Mouse (Mus musculus) gastrocnemius, postnatal 36 days (tissue): Measurements from ENCODE around the gene Zmynd8. TPM values are rescaled to one million over a fixed set of nuclear protein-coding genes. Genes with fewer than 3 reads are reported as not detected.
A peak's percentile ranks its signal among the peaks of the same experiment; 100 is the strongest.

Experiments used
- DNase-seq, 2 experiments: peaks; one replicate each; pipeline ENCODE4 v3.0.0; 2022
- intact Hi-C: fragments of 180-260 bp; cut with DNase I; formaldehyde crosslinking; loops from one replicate; pipeline ENCODE4 v1.15.1; 2025
- microRNA-seq, 2 experiments: library from miRNA; unstranded; fragments of <30 nt; microRNA quantifications; one replicate each; pipeline ENCODE4 v1.2.0; 2021
- total RNA-seq, 2 experiments: library from RNA; stranded (reverse); gene quantifications; 2 replicates each; pipeline ENCODE4 v1.2.3; 2021

Gene Zmynd8
- total RNA-seq, 2 experiments from 2014 or later = 12.7 to 17.3 TPM

- peak; percentile 49 to 57 for DNase-seq
- intact Hi-C loops = no loop called here
These were observed 119.9 kb downstream of the Zmynd8 start for GRCm38 (mm10) chr2:165778927-165779326.

- DNase-seq = no peak
- intact Hi-C loops = no loop called here
These were observed 129.4 kb downstream of the Zmynd8 start for GRCm38 (mm10) chr2:165769375-165769948.

GRCm38 (mm10) chr2:165768805-165769358 lies 129.9 kb downstream of the Zmynd8 start:
- intact Hi-C loops = no loop called here
- DNase-seq = no peak

GRCm38 (mm10) chr2:165759421-165759985 lies 139.3 kb downstream of the Zmynd8 start:
- DNase-seq = no peak
- intact Hi-C loops = no loop called here

- intact Hi-C loops = no loop called here
- DNase-seq = no peak
These were observed 140.3 kb downstream of the Zmynd8 start for GRCm38 (mm10) chr2:165758534-165758933.

- no peak for DNase-seq
- intact Hi-C loops = no loop called here
These were observed 141.0 kb downstream of the Zmynd8 start for GRCm38 (mm10) chr2:165757799-165758198.

GRCm38 (mm10) chr2:165752704-165753103 lies 146.1 kb downstream of the Zmynd8 start:
- DNase-seq = no peak
- intact Hi-C loops = no loop called here

- no peak for DNase-seq
These were observed 147.7 kb downstream of the Zmynd8 start for GRCm38 (mm10) chr2:165751068-165751467.

GRCm38 (mm10) chr2:165748426-165748825 lies 150.4 kb downstream of the Zmynd8 start:
- no peak for DNase-seq
- intact Hi-C loops = no loop called here

More at GRCm38 (mm10) chr2:165751068-165751467, 147.7 kb downstream of the Zmynd8 start:
- intact Hi-C loops = loop anchor here (1.0 kb wide), 1 partner anchor 222 kb away; no protein-coding TSS in a partner anchor

- no peak for DNase-seq
- intact Hi-C loops = no loop called here
These were observed 150.8 kb downstream of the Zmynd8 start for GRCm38 (mm10) chr2:165747975-165748374.

GRCm38 (mm10) chr2:165745306-165746098 lies 153.3 kb downstream of the Zmynd8 start:
- intact Hi-C loops = no loop called here
- no peak for DNase-seq

- DNase-seq = no peak
- intact Hi-C loops = no loop called here
These were observed 156.5 kb downstream of the Zmynd8 start for GRCm38 (mm10) chr2:165742210-165742786.

- intact Hi-C loops = no loop called here
- DNase-seq = no peak
These were observed 157.2 kb downstream of the Zmynd8 start for GRCm38 (mm10) chr2:165741526-165742050.

- no peak for DNase-seq
- intact Hi-C loops = no loop called here
These were observed 157.8 kb downstream of the Zmynd8 start for GRCm38 (mm10) chr2:165740982-165741381.

GRCm38 (mm10) chr2:165740381-165740780 lies 158.4 kb downstream of the Zmynd8 start:
- DNase-seq = no peak
- intact Hi-C loops = no loop called here

GRCm38 (mm10) chr2:165736297-165736696 lies 162.5 kb downstream of the Zmynd8 start:
- DNase-seq = no peak
- intact Hi-C loops = no loop called here

Small RNAs within 50 kb of the gene (microRNA-seq; reads per million reads assigned to microRNA genes)
- gene Gm22692 = 0 reads per million in 2 experiments

Other genes with a start within 250 kb of the Zmynd8 start
- 10 to 100 TPM; 13.5 to 13.9 TPM for gene Ncoa3, start 93.6 kb upstream of the Zmynd8 start, total RNA-seq